Mouse (Mus musculus) stomach, embryonic 15.5 days (tissue): ENCODE data around the gene Mrpl41. TPM values are rescaled to one million over a fixed set of nuclear protein-coding genes. Genes with fewer than 3 reads are reported as not detected.

Experiments used
- ATAC-seq: fragments of 200-750 bp; cut with Nextera tagmentation; 2 replicates; pipeline ENCODE4 v1.8.0; 2017; ENCODE audit warnings: low read depth, moderate number of reproducible peaks, moderate TSS enrichment; ENCODE audit not compliant: insufficient read depth, low FRiP score
- H3K27ac ChIP-seq: fragments of 300-500 bp; sonication (generic); 2 replicates; pipeline ENCODE4 v1.5.1; 2015; ENCODE audit warnings: mild to moderate bottlenecking, inconsistent platforms
- H3K27me3 ChIP-seq: fragments of 300-500 bp; sonication (generic); replicated peaks from 2 replicates; pipeline ENCODE4 v1.6.1; 2015; ENCODE audit warnings: inconsistent platforms
- H3K36me3 ChIP-seq: fragments of 300-500 bp; sonication (generic); 2 replicates; pipeline ENCODE4 v1.6.1; 2015; ENCODE audit warnings: inconsistent platforms
- H3K4me1 ChIP-seq: fragments of 300-500 bp; sonication (generic); 2 replicates; pipeline ENCODE4 v1.6.1; 2015; ENCODE audit warnings: inconsistent platforms
- H3K4me2 ChIP-seq: fragments of 300-500 bp; sonication (generic); 2 replicates; pipeline ENCODE4 v1.6.1; 2015; ENCODE audit warnings: mild to moderate bottlenecking, inconsistent platforms
- H3K4me3 ChIP-seq: fragments of 300-500 bp; sonication (generic); replicated peaks from 2 replicates; pipeline ENCODE4 v1.5.1; 2015; ENCODE audit warnings: inconsistent platforms
- H3K9ac ChIP-seq: fragments of 300-500 bp; sonication (generic); 2 replicates; pipeline ENCODE4 v1.6.1; 2015; ENCODE audit warnings: inconsistent platforms
- H3K9me3 ChIP-seq: fragments of 300-500 bp; sonication (generic); 2 replicates; pipeline ENCODE4 v1.6.1; 2016; ENCODE audit warnings: inconsistent platforms
- WGBS: fragments of 180-500 bp; shearing (Covaris S2); methylation state at CpG from one replicate; pipeline ENCODE4 v1.1.7; 2015; 5-methylcytosine and 5-hydroxymethylcytosine counted together
- microRNA-seq: library from miRNA; unstranded; fragments of <30 nt; microRNA quantifications from one replicate; pipeline ENCODE4, GENCODE M21; 2016
- polyA plus RNA-seq: library from polyadenylated mRNA; unstranded; fragments of >200 nt; fragmentation: Nextera tagmentation; extraction: Ambion mirVana; gene quantifications from 2 replicates; pipeline ENCODE4 v1.2.1, GENCODE M21; 2015

Gene Mrpl41
- polyA plus RNA-seq, 1 experiment from 2014 or later: 129 TPM

DNA sequence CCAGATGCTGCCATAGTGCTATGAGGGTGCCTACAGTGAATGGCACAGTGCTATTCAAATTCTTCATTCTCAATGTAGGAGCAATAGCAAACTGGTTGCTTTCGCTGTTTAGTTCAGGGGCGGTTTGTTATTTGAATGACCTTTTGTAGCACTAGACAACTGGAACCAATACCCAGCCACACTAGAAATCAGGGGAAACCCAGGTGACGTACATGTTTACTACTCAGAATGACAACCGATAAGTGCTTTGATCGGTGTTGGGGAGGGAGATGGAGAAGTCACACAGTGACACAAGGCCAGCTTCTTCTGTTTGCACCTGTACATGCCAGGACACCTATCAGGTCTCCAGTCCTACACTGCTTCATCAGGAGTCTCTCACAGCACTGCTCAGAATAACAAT is 45.3 kb downstream of the Mrpl41 start:
- Histone ChIP-seq H3K9me3 (no peaks in the 10 kb centered on the region), H3K4me3 (no peak overlapping the region), H3K27me3 (no peaks in the 10 kb centered on the region), H3K36me3 (0 out of 2 replicates have a peak, but pooled peaks cover 6% of the 10 kb centered on the region), H3K4me1 (peaks cover 19% of the 10 kb centered on the region; the same call in 1 of the 2 replicates), H3K4me2 (no peak overlapping the region), H3K9ac (no peak overlapping the region), H3K27ac (peak overlapping the region; percentile 86; the same call in 1 of the 2 replicates)
- WGBS: 82% methylated on average over 5 of the region's 5 CpGs
- no peak for ATAC-seq

DNA sequence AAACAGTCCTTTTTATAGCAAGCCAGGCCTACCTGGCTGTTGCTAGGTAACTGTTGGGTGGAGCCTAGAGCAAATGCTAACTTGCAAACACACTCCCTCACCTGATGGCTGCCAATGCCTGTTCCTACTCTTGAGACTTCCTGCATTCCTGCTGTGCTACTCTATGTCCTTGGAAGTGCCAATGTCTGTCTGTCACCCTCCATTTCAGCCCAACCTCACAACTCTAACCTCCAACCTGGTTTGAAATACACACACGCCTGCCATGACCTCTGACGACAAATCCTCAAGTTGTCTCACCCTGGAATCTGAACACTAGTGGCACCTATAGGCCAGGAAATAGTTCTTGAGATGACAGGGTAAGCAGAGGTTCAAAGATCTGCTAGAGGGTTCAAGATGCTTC is 45.8 kb downstream of the Mrpl41 start:
- no peak overlapping the region for H3K9ac ChIP-seq
- ATAC-seq: peak; percentile 59
- no peaks in the 10 kb centered on the region for H3K27me3 ChIP-seq
- no peaks in the 10 kb centered on the region for H3K9me3 ChIP-seq
- H3K36me3 ChIP-seq: 0 out of 2 replicates have a peak, but pooled peaks cover 6% of the 10 kb centered on the region
- no peak overlapping the region for H3K4me3 ChIP-seq
- peak overlapping the region; percentile 86 for H3K27ac ChIP-seq
- H3K4me2 ChIP-seq: no peak overlapping the region
- 36% methylated on average over 2 of the region's 2 CpGs for WGBS
- H3K4me1 ChIP-seq: peaks cover 15% of the 10 kb centered on the region; the same call in 1 of the 2 replicates

DNA sequence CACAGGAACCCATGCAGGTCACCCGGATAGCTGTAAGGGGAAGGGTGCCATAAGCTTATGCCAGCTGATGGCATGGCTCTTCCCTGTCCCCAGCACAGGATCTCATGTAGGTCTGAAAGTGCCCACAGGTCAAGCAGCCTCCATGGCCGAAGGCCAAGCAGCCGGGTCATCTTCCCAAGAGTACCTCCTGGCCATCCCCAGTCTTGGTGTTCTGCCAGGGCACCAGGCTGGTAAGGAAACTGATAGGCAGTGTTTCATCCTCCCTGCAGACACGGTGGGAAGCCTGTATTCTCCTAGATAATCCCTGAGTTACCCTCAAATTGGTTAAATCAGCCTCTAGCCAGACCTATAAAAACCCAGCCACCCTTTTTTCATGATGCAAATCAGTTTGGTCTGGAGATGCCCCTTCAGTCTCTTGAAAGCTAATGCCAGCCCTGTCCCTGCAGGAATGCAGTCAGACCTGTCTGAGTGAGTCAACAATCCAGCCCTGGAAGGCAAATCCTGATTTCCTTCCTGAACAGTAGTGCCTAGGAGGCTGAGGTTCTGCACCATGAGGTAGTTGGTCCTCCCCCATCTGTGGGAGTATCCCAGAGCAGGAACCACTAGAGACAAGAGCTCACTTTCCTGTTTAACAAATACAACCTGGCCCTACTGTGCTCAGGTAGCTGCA is 47.0 kb downstream of the Mrpl41 start:
- Histone ChIP-seq H3K4me3 (no peak overlapping the region), H3K9ac (no peak overlapping the region), H3K4me2 (peak overlapping the region; percentile 30; the same call in 1 of the 2 replicates), H3K4me1 (peaks cover 9% of the 10 kb centered on the region; the same call in 1 of the 2 replicates), H3K9me3 (no peaks in the 10 kb centered on the region), H3K36me3 (0 out of 2 replicates have a peak, but pooled peaks cover 6% of the 10 kb centered on the region), H3K27ac (peak overlapping the region; percentile 86), H3K27me3 (no peaks in the 10 kb centered on the region)
- WGBS: 57% methylated on average over 4 of the region's 4 CpGs
- ATAC-seq: peak; percentile 92

DNA sequence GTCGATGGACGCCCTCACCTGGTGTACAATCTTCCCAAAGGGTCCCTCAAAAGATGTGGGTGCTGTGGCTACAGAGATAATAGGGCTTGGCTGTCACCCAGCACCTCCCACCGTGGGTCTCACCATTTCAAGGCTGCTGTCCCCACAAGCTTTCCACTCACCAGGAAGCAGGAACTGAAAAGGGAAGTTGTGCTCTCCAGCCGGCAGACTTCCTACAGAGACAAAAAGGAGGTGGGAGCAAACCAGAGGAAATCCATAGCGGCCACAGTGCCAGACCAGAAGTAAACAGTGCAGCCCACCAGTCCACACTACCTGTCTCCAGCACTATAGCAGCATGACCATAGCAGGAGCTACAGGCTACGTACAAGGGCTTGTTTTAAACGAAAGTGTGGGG is 47.9 kb downstream of the Mrpl41 start:
- Histone ChIP-seq H3K4me3 (no peak overlapping the region), H3K36me3 (0 out of 2 replicates have a peak, but pooled peaks cover 6% of the 10 kb centered on the region), H3K27ac (peak overlapping the region; percentile 86), H3K27me3 (no peaks in the 10 kb centered on the region), H3K9me3 (no peaks in the 10 kb centered on the region), H3K4me1 (peaks cover 9% of the 10 kb centered on the region; the same call in 1 of the 2 replicates), H3K4me2 (no peak overlapping the region), H3K9ac (no peak overlapping the region)
- whole genome bisulfite sequencing: 53% methylated on average over 7 of the region's 7 CpGs
- no peak for ATAC-seq

DNA sequence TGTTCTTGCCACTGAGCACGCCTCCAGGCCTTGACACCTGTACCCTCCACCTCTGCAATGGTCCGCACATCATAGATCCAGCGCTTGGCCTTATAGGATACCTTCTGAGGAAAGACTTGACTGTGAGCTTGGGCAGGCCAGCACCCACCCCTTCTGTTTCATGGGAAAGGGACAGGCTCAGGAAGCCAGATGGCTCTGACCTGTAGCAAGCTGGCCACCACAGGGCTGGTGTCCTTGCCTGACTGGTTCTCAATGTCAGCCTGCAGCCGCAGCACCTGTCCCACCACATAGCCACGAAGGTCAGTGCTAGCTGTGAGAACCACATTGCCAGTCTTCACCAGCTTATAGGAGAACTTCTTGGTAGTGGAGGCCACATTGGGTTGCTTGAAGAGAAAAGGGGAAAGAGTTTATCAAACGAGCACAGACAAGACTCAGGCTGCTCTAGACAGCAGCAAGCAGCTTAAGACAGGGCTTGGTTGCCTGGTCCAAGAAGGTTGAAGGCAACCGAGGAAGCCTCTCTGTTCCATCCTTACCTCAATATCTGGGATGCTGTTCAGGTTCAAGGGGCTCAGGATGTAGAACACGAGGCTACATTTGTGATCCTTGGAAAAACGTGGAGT is 48.4 kb downstream of the Mrpl41 start:
- 76% methylated on average over 9 of the region's 9 CpGs for WGBS
- H3K4me3 ChIP-seq: no peak overlapping the region
- H3K4me2 ChIP-seq: no peak overlapping the region
- no peak overlapping the region for H3K9ac ChIP-seq
- H3K9me3 ChIP-seq: no peaks in the 10 kb centered on the region
- 0 out of 2 replicates have a peak, but pooled peaks cover 6% of the 10 kb centered on the region for H3K36me3 ChIP-seq
- H3K4me1 ChIP-seq: peaks cover 9% of the 10 kb centered on the region; the same call in 1 of the 2 replicates
- no peak for ATAC-seq
- no peaks in the 10 kb centered on the region for H3K27me3 ChIP-seq
- no peak overlapping the region for H3K27ac ChIP-seq

DNA sequence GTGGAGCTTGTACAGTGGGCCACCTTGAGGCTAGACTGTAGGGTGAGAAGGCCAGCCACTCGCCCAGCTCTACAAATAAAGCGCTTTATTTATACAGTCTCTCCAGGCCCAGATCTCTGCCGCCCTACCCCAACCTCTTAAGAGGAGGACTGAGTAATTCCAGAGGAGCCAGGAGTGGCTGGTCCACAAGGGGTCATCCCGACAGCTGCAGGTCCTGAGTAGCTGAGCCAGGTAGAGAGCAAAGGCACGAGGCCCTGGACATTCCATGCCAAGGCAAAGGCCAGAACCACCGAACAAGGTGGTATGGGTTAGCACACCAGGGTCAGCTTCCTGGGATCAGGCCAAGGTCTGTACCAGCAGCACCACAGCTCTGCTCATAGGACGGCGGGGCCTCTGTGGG is 49.6 kb downstream of the Mrpl41 start:
- H3K4me3 ChIP-seq: no peak overlapping the region
- 0 out of 2 replicates have a peak, but pooled peaks cover 6% of the 10 kb centered on the region for H3K36me3 ChIP-seq
- H3K4me2 ChIP-seq: no peak overlapping the region
- no peaks in the 10 kb centered on the region for H3K9me3 ChIP-seq
- WGBS: 78% methylated on average over 8 of the region's 8 CpGs
- H3K27ac ChIP-seq: no peak overlapping the region
- H3K4me1 ChIP-seq: peaks cover 9% of the 10 kb centered on the region; the same call in 1 of the 2 replicates
- H3K27me3 ChIP-seq: no peaks in the 10 kb centered on the region
- H3K9ac ChIP-seq: no peak overlapping the region
- ATAC-seq: no peak

Small RNAs within 50 kb of the gene (microRNA-seq; reads per million reads assigned to microRNA genes)
- not detected for gene Gm22875

Other genes starting within 250 kb of the Mrpl41 start
- gene Cacna1b, start 211.9 kb downstream of the Mrpl41 start, polyA plus RNA-seq: 1.1 and 1.2 TPM in 2 replicates
- gene Ehmt1, start 55.5 kb downstream of the Mrpl41 start, polyA plus RNA-seq: 72.4 and 74.2 TPM in 2 replicates
- 90.2 and 90.5 TPM in 2 replicates for gene Arrdc1, start 39.8 kb downstream of the Mrpl41 start, polyA plus RNA-seq
- gene Zmynd19, start 25.3 kb downstream of the Mrpl41 start, polyA plus RNA-seq: 16.5 and 16.6 TPM in 2 replicates
- 23.1 and 24.0 TPM in 2 replicates for gene Dph7, start 12.7 kb downstream of the Mrpl41 start, polyA plus RNA-seq
- 8.6 TPM in 2 replicates for gene Pnpla7, start 935 bp upstream of the Mrpl41 start, polyA plus RNA-seq
- 59.8 and 63.7 TPM in 2 replicates for gene Nsmf, start 79.3 kb upstream of the Mrpl41 start, polyA plus RNA-seq
- gene Entpd8, start 105.2 kb upstream of the Mrpl41 start, polyA plus RNA-seq: 2.5 and 2.8 TPM in 2 replicates
- gene Noxa1, start 120.1 kb upstream of the Mrpl41 start, polyA plus RNA-seq: 11.4 and 16.1 TPM in 2 replicates
- gene Nrarp, start 205.7 kb upstream of the Mrpl41 start, polyA plus RNA-seq: 16.9 and 17.1 TPM in 2 replicates
- 15.5 and 17.2 TPM in 2 replicates for gene Tor4a, start 221.8 kb upstream of the Mrpl41 start, polyA plus RNA-seq
- 105 and 106 TPM in 2 replicates for gene Nelfb, start 236.4 kb upstream of the Mrpl41 start, polyA plus RNA-seq
- 0.18 TPM in 1 of 2 replicates, not detected in the other for gene Stpg3, start 239.5 kb upstream of the Mrpl41 start, polyA plus RNA-seq
- 0.92 and 1.5 TPM in 2 replicates for gene Fam166a, start 243.6 kb upstream of the Mrpl41 start, polyA plus RNA-seq
- gene Tubb4b, start 249.6 kb upstream of the Mrpl41 start, polyA plus RNA-seq: 607 and 620 TPM in 2 replicates